Mouse (Mus musculus) telencephalon, adult 2 months (tissue): ENCODE results near the gene Tyk2.
A peak's percentile ranks its signal among the peaks of the same experiment; 100 is the strongest.

Source experiments
- DNase-seq: peaks from one replicate; pipeline ENCODE4 v3.0.0-alpha.2; 2011; ENCODE audit warnings: low read depth, low spot score

Gene Tyk2

GRCm38 (mm10) chr9:21062928-21063327, 68.1 kb downstream of the Tyk2 start:
- DNase-seq, result peak; percentile 92
